Mouse (Mus musculus) kidney, postnatal 4 days (tissue): ENCODE results near the gene Kif23.

Experiments used
- DNase-seq, 2 experiments: peaks; one replicate each; pipeline ENCODE4 v3.0.0; 2021; ENCODE audit warnings: mixed read lengths in 2 of 2

The Kif23 gene

GRCm38 (mm10) chr9:61946623-61947401 lies at the start of gene Kif23:
Gene Kif23 (minus strand): TSS chr9:61946774.
- peak; percentile 98 for DNase-seq

GRCm38 (mm10) chr9:61991158-61991557 lies 44.6 kb upstream of the Kif23 start:
- DNase-seq = no peak

GRCm38 (mm10) chr9:61990738-61991137 lies 44.2 kb upstream of the Kif23 start:
- no peak for DNase-seq

- DNase-seq = no peak
Observed at GRCm38 (mm10) chr9:61986055-61986454, 39.5 kb upstream of the Kif23 start.

- peak; percentile 78 to 81 for DNase-seq
Observed at GRCm38 (mm10) chr9:61985183-61985863, 38.7 kb upstream of the Kif23 start.

- no peak for DNase-seq
Observed at GRCm38 (mm10) chr9:61982940-61983620, 36.5 kb upstream of the Kif23 start.

- DNase-seq = no peak
Observed at GRCm38 (mm10) chr9:61981876-61982275, 35.3 kb upstream of the Kif23 start.

GRCm38 (mm10) chr9:61979983-61980382 lies 33.4 kb upstream of the Kif23 start:
- no peak for DNase-seq

- DNase-seq = no peak
Observed at GRCm38 (mm10) chr9:61977258-61977945, 30.8 kb upstream of the Kif23 start.

- DNase-seq = no peak
Observed at GRCm38 (mm10) chr9:61972031-61972430, 25.5 kb upstream of the Kif23 start.

- DNase-seq = no peak
Observed at GRCm38 (mm10) chr9:61971045-61971444, 24.5 kb upstream of the Kif23 start.

- DNase-seq = peak; percentile 40 to 52
Observed at GRCm38 (mm10) chr9:61967357-61967756, 20.8 kb upstream of the Kif23 start.

GRCm38 (mm10) chr9:61965987-61966386 lies 19.4 kb upstream of the Kif23 start:
- DNase-seq = no peak

- peak; percentile 84 to 87 for DNase-seq
Observed at GRCm38 (mm10) chr9:61965411-61965930, 18.9 kb upstream of the Kif23 start.

- DNase-seq = no peak
Observed at GRCm38 (mm10) chr9:61963356-61963755, 16.8 kb upstream of the Kif23 start.

- no peak for DNase-seq
Observed at GRCm38 (mm10) chr9:61961181-61961580, 14.6 kb upstream of the Kif23 start.

- DNase-seq = peak; percentile 55 to 72
Observed at GRCm38 (mm10) chr9:61960753-61961152, 14.2 kb upstream of the Kif23 start.

- DNase-seq = no peak
Observed at GRCm38 (mm10) chr9:61959921-61960569, 13.5 kb upstream of the Kif23 start.

- no peak for DNase-seq
Observed at GRCm38 (mm10) chr9:61954707-61955106, 8.1 kb upstream of the Kif23 start.

GRCm38 (mm10) chr9:61952241-61952640 lies 5.7 kb upstream of the Kif23 start:
- DNase-seq = no peak

GRCm38 (mm10) chr9:61947402-61948346 lies 1.1 kb upstream of the Kif23 start:
- DNase-seq = peak; percentile 85 to 89
